Mouse (Mus musculus): ENCODE measurements around the gene A630073D07Rik. TPM values are rescaled to one million over a fixed set of nuclear protein-coding genes. Genes with fewer than 3 reads are reported as not detected.

Gene A630073D07Rik
- not detected in 2 replicates for polyA plus RNA-seq (2012; rRNA removed)

GRCm38 (mm10) chr6:132651426-132651825 lies at the start of gene A630073D07Rik:
Gene A630073D07Rik (minus strand): TSS chr6:132651526.

GRCm38 (mm10) chr6:132700907-132701306 lies 49.6 kb upstream of the A630073D07Rik start, which contains the start of gene Tas2r121:
Gene Tas2r121 (minus strand): TSS chr6:132701007.

GRCm38 (mm10) chr6:132656653-132657052 lies 5.3 kb upstream of the A630073D07Rik start, which contains the start of gene Tas2r120:
Gene Tas2r120 (plus strand): TSS chr6:132656953.

GRCm38 (mm10) chr6:132595613-132596012 lies 55.7 kb downstream of the A630073D07Rik start, which contains the start of gene Prp2:
Gene Prp2 (plus strand): TSS chr6:132595913.

Other genes with a start within 250 kb of the A630073D07Rik start
- gene Prh1, start 81.7 kb downstream of the A630073D07Rik start, polyA plus RNA-seq (2012; rRNA removed), result not detected in 2 replicates
- gene Prp2, start 55.6 kb downstream of the A630073D07Rik start, polyA plus RNA-seq (2012; rRNA removed), result not detected in 2 replicates
- not detected in 2 replicates for gene Tas2r120, start 5.4 kb upstream of the A630073D07Rik start, polyA plus RNA-seq (2012; rRNA removed)
- not detected in 2 replicates for gene Tas2r121, start 49.5 kb upstream of the A630073D07Rik start, polyA plus RNA-seq (2012; rRNA removed)
- gene Tas2r122, start 60.4 kb upstream of the A630073D07Rik start, polyA plus RNA-seq (2012; rRNA removed), result not detected in 2 replicates
- gene Tas2r115, start 86.5 kb upstream of the A630073D07Rik start, polyA plus RNA-seq (2012; rRNA removed), result not detected in 2 replicates
- not detected in 2 replicates for gene Tas2r124, start 103.2 kb upstream of the A630073D07Rik start, polyA plus RNA-seq (2012; rRNA removed)
- not detected in 2 replicates for gene Tas2r102, start 110.6 kb upstream of the A630073D07Rik start, polyA plus RNA-seq (2012; rRNA removed)
- not detected in 2 replicates for gene Tas2r136, start 126.6 kb upstream of the A630073D07Rik start, polyA plus RNA-seq (2012; rRNA removed)
- not detected in 2 replicates for gene Tas2r117, start 151.3 kb upstream of the A630073D07Rik start, polyA plus RNA-seq (2012; rRNA removed)
- gene Tas2r123, start 195.6 kb upstream of the A630073D07Rik start, polyA plus RNA-seq (2012; rRNA removed), result not detected in 2 replicates
- gene Tas2r116, start 203.9 kb upstream of the A630073D07Rik start, polyA plus RNA-seq (2012; rRNA removed), result not detected in 2 replicates
- gene Tas2r110, start 216.5 kb upstream of the A630073D07Rik start, polyA plus RNA-seq (2012; rRNA removed), result not detected in 2 replicates
- not detected in 2 replicates for gene Tas2r113, start 241.5 kb upstream of the A630073D07Rik start, polyA plus RNA-seq (2012; rRNA removed)

Measured in central nervous system, embryonic 11.5 days (tissue).